Mouse (Mus musculus): Measurements from ENCODE around the gene Cux1.
"Not testable (repeated sequence)": the region's sequence is repeated elsewhere in the genome, so short reads cannot be mapped to it uniquely, and the experiment has no call there.

Gene Cux1

GRCm38 (mm10) chr5:136246452-136246838 is 320.8 kb downstream of the Cux1 start, which contains the start of gene Sh2b2:
Gene Sh2b2 (minus strand): TSS chr5:136246556.
- DNase-seq (ENCODE audit: low spot score in 2 of 2) = no peak

GRCm38 (mm10) chr5:136245541-136246451 is 321.5 kb downstream of the Cux1 start:
- no peak for DNase-seq (ENCODE audit: low spot score in 2 of 2)

GRCm38 (mm10) chr5:136244762-136245540 is 322.3 kb downstream of the Cux1 start:
- DNase-seq (ENCODE audit: low spot score in 2 of 2) = peak; percentile 94 to 95

- DNase-seq (ENCODE audit: low spot score in 2 of 2) = peak; percentile 52 to 60
These were observed 323.2 kb downstream of the Cux1 start for GRCm38 (mm10) chr5:136243851-136244761.

- no peak for DNase-seq (ENCODE audit: low spot score in 2 of 2)
These were observed 326.1 kb downstream of the Cux1 start for GRCm38 (mm10) chr5:136241161-136241560.

- DNase-seq (ENCODE audit: low spot score in 2 of 2) = no peak
These were observed 326.9 kb downstream of the Cux1 start for GRCm38 (mm10) chr5:136240381-136240780.

- DNase-seq (ENCODE audit: low spot score in 2 of 2) = no peak
These were observed 329.7 kb downstream of the Cux1 start for GRCm38 (mm10) chr5:136237607-136238006.

- no peak for DNase-seq (ENCODE audit: low spot score in 2 of 2)
These were observed 330.7 kb downstream of the Cux1 start for GRCm38 (mm10) chr5:136236611-136237010.

GRCm38 (mm10) chr5:136230348-136231035 is 336.8 kb downstream of the Cux1 start:
- DNase-seq (ENCODE audit: low spot score in 2 of 2) = no peak

- no peak for DNase-seq (ENCODE audit: low spot score in 2 of 2)
These were observed 340.9 kb downstream of the Cux1 start for GRCm38 (mm10) chr5:136226246-136226876.

GRCm38 (mm10) chr5:136218585-136218984 is 348.7 kb downstream of the Cux1 start:
- no peak for DNase-seq (ENCODE audit: low spot score in 2 of 2)

GRCm38 (mm10) chr5:136217932-136218381 is 349.3 kb downstream of the Cux1 start:
- DNase-seq (ENCODE audit: low spot score in 2 of 2) = no peak

GRCm38 (mm10) chr5:136217004-136217665 is 350.2 kb downstream of the Cux1 start:
- DNase-seq (ENCODE audit: low spot score in 2 of 2) = no peak

- peak in 1 of 2 experiments; percentile 48 for DNase-seq (ENCODE audit: low spot score in 2 of 2)
These were observed 351.3 kb downstream of the Cux1 start for GRCm38 (mm10) chr5:136215958-136216357.

GRCm38 (mm10) chr5:136215211-136215610 is 352.1 kb downstream of the Cux1 start:
- no peak for DNase-seq (ENCODE audit: low spot score in 2 of 2)

GRCm38 (mm10) chr5:136213716-136214115 is 353.6 kb downstream of the Cux1 start:
- no peak for DNase-seq (ENCODE audit: low spot score in 2 of 2)

GRCm38 (mm10) chr5:136212716-136213115 is 354.6 kb downstream of the Cux1 start:
- DNase-seq (ENCODE audit: low spot score in 2 of 2) = no peak

- not testable (repeated sequence) for DNase-seq (ENCODE audit: low spot score in 2 of 2)
These were observed 355.8 kb downstream of the Cux1 start for GRCm38 (mm10) chr5:136211341-136212102.

- no peak for DNase-seq (ENCODE audit: low spot score in 2 of 2)
These were observed 356.7 kb downstream of the Cux1 start for GRCm38 (mm10) chr5:136210549-136210948.
